Mouse (Mus musculus) midbrain, embryonic 10.5 days (tissue): Measurements from ENCODE around the gene Eva1c. TPM values are rescaled to one million over a fixed set of nuclear protein-coding genes. Genes with fewer than 3 reads are reported as not detected.
"Not testable (repeated sequence)": the region's sequence is repeated elsewhere in the genome, so short reads cannot be mapped to it uniquely, and the experiment has no call there.

ENCODE experiments used
- DNase-seq: peaks from one replicate; pipeline ENCODE4 v3.0.0-alpha.2; 2017; ENCODE audit warnings: low spot score
- H3K27ac ChIP-seq: fragments of 300-500 bp; sonication (generic); replicated peaks from 2 replicates; pipeline ENCODE4 v1.5.1; 2016; ENCODE audit warnings: mild to moderate bottlenecking
- H3K27me3 ChIP-seq: fragments of 300-500 bp; sonication (generic); 2 replicates; pipeline ENCODE4 v1.6.1; 2016; ENCODE audit warnings: low read depth, mild to moderate bottlenecking; ENCODE audit not compliant: poor library complexity, severe bottlenecking
- H3K36me3 ChIP-seq: fragments of 300-500 bp; sonication (generic); 2 replicates; pipeline ENCODE4 v1.6.1; 2016; ENCODE audit warnings: mild to moderate bottlenecking, moderate library complexity
- H3K4me1 ChIP-seq: fragments of 300-500 bp; sonication (generic); 2 replicates; pipeline ENCODE4 v1.6.1; 2016
- H3K4me3 ChIP-seq: fragments of 300-500 bp; sonication (generic); 2 replicates; pipeline ENCODE4 v1.5.1; 2016; ENCODE audit warnings: mild to moderate bottlenecking, moderate library complexity
- H3K9me3 ChIP-seq: fragments of 300-500 bp; sonication (generic); replicated peaks from 2 replicates; pipeline ENCODE4 v1.6.1; 2016; ENCODE audit warnings: mild to moderate bottlenecking
- WGBS: fragments of 180-500 bp; shearing (Covaris S2); methylation state at CpG from one replicate; pipeline ENCODE4 v1.1.7; 2016; 5-methylcytosine and 5-hydroxymethylcytosine counted together
- polyA plus RNA-seq: library from polyadenylated mRNA; unstranded; fragments of >200 nt; fragmentation: Nextera tagmentation; extraction: Ambion mirVana; gene quantifications from 2 replicates; pipeline ENCODE4 v1.2.1, GENCODE M21; 2016

Gene Eva1c
- polyA plus RNA-seq, 1 experiment from 2014 or later = 0.96 TPM

DNA sequence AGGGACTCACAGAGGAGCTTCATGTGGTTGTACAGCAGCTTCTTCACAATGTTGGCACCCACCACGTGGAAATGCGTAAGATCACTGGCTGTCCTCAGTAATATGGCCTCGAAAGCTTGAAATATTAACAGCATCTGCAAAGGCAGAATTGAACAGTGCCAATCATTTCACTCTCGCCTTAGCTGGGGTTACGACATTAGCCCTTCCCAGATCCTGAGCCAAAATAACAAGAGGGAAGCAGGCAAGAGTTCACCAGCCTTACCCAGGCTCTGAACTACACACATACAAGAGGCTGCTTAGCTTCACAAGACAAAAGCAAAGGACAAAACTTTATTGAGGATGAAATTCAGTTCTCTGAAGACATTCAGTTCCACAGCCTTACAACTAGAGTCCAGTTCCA is 22.1 kb upstream of the Eva1c start:
- H3K4me1 ChIP-seq = peaks cover 9% of the 10 kb centered on the region
- no peak overlapping the region for H3K27ac ChIP-seq
- no peak for DNase-seq
- H3K27me3 ChIP-seq = no peaks in the 10 kb centered on the region
- 94% methylated on average over 5 of the region's 5 CpGs for WGBS
- H3K36me3 ChIP-seq = peaks cover 57% of the 10 kb centered on the region
- H3K9me3 ChIP-seq = no peaks in the 10 kb centered on the region
- no peak overlapping the region for H3K4me3 ChIP-seq

DNA sequence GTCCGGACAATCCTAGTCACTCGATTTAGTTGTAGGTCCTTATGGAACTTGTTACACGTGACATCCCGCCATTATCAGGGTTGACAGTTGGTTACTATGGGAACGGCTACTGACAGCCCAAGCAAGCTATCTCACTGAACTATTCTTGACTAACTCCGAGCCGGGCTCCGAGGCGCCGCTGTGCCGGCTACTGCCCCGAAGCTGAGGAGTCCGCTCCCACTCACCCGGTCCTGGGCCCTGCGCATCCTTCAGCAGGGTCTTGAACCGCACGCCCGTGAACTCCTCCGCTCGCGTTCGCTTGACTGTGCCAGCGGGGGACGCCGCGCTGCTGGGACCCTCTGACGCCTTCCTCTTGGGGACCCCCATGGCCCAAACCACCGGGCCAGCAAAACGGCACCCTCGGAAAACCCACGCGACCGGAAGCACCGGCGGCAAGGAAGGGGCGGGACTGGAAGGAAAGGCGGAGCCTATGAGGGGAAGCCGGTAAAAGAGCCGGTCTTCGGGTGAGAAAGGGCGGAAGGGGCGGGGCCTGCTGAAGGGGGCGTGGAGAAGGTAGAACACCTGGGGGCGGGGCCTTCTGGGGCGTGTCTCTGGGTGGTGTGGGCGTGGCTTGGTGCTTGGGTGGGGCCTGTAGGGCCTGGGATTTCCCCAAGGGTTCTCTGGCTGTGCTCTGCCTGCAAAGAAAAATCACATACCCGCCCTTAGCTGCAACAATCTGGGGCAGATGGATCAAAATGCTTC is 16.4 kb upstream of the Eva1c start, which contains the start of gene Urb1:
Urb1 (minus strand) TSS at position 439 of the 741 bp plus-strand sequence.
- peak within 1 kb of the TSS; percentile 64 for H3K27ac ChIP-seq
- DNase-seq = peak; percentile 100
- H3K36me3 ChIP-seq = peaks cover 6% of the 10 kb centered on the region
- peaks cover 20% of the 10 kb centered on the region for H3K4me1 ChIP-seq
- peak within 1 kb of the TSS; percentile 70 for H3K4me3 ChIP-seq
- WGBS = under 1% methylated on average over 47 of the region's 47 CpGs
- no peaks in the 10 kb centered on the region; the same call in 1 of the 2 replicates for H3K27me3 ChIP-seq
- no peaks in the 10 kb centered on the region for H3K9me3 ChIP-seq

DNA sequence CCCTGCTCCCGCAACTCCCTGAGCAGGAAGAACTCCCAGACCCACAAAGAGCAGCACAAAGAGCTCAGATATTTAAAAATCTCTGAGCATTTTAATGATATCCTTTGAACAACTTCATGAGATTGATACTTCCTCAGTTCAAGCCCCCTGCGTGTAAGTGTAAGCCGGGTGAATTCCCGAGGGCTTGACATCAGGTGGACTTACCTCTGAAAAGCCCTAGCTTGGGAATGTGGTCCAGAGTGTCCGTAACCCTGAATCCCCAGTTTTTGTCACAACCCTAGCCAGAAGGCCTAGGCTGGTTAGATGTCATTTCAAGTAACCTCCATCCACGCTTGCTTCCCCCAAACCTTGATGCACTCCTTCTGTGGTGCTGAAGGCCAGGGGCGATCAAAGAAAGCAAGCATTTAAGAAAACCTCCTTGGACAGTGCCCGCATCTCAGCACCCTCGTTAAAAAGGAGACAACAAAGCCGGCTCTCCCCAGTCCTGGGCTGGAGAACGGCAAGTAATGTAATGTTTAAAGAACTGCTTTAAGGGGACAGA is 15.7 kb upstream of the Eva1c start:
- Histone ChIP-seq H3K9me3 (no peaks in the 10 kb centered on the region), H3K27me3 (no peaks in the 10 kb centered on the region; the same call in 1 of the 2 replicates), H3K4me3 (peak overlapping the region; percentile 70), H3K36me3 (no peaks in the 10 kb centered on the region; the same call in 1 of the 2 replicates), H3K27ac (peak overlapping the region; percentile 64), H3K4me1 (peaks cover 20% of the 10 kb centered on the region)
- DNase-seq = no peak
- WGBS = 57% methylated on average over 11 of the region's 11 CpGs

DNA sequence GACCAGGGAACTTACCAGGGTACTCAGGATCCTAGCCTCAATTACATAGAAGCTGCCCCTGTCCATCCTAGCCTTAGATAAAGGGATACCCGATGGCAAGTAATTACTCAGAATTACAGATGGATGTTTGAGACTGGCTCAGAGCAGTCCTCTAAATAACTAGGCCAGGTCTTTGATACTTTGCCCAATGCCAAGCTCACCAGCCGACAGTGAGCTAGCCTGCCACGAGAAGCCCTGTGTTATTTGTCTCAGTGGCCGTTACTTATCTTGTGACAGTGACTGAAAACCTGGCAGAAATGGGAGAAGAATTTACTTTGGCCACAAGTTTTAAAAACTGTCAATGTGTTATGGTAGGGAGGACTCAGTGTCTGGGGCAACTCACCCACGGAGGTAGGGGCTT is 14.4 kb upstream of the Eva1c start:
- no peaks in the 10 kb centered on the region; the same call in 1 of the 2 replicates for H3K27me3 ChIP-seq
- no peaks in the 10 kb centered on the region for H3K36me3 ChIP-seq
- H3K9me3 ChIP-seq = no peaks in the 10 kb centered on the region
- no peak for DNase-seq
- H3K4me3 ChIP-seq = no peak overlapping the region
- H3K4me1 ChIP-seq = peaks cover 20% of the 10 kb centered on the region
- 83% methylated on average over 5 of the region's 5 CpGs for WGBS
- no peak overlapping the region for H3K27ac ChIP-seq

DNA sequence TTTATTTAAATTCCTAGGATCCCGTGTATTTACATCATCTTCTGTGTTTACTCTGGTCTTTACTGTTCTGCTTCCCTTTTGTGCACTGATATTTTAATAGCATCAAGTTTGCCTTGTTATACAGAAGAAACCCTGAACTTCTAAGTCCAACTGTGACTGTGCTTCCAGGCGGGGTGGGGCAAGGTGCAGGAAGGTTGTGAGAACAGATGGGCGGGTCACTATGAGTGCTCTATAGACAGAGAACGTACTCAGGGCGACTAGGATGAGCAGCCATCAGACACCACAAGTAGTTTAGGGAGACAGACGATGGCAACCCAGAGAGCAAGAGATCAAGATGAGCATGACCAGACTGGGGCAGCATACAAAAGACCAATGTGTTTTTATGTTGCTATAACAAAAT is 6.2 kb upstream of the Eva1c start:
- no peaks in the 10 kb centered on the region for H3K4me1 ChIP-seq
- no peaks in the 10 kb centered on the region for H3K36me3 ChIP-seq
- no peak overlapping the region for H3K27ac ChIP-seq
- DNase-seq = no peak
- WGBS = 87% methylated on average over 6 of the region's 6 CpGs
- no peaks in the 10 kb centered on the region for H3K27me3 ChIP-seq
- no peak overlapping the region for H3K4me3 ChIP-seq
- no peaks in the 10 kb centered on the region for H3K9me3 ChIP-seq

DNA sequence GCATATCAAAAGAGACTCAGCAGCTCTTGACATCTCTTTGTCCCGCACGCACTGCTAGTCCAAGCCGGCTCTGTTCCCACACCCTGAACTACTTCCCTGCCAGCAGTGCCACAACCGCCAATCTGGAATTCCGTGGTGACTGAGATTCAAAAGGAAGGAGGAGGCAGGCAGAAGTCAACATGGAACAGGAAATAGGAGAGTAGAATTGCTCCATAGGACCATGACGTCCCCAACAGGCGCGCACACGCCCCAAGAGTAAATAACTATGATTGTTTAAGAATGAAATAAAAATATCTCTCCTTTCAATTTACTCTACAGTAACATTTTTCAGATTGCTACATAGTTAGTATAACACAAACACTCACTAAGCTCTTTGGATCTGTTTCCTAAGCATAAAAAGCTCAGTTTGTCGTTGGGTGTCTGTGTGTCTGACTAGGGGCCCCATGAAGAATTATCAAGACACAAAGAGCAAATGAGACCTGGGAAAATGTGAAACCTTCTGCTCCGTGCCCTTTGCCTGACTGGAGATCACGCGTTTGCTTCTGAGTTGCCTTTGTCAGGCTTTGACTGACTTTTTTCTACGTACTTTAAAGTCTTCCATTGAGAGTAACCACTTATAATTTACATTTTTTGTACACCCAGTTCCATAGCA is 5.3 kb upstream of the Eva1c start:
- no peak overlapping the region for H3K27ac ChIP-seq
- no peaks in the 10 kb centered on the region for H3K36me3 ChIP-seq
- no peak overlapping the region for H3K4me3 ChIP-seq
- H3K9me3 ChIP-seq = no peaks in the 10 kb centered on the region
- no peaks in the 10 kb centered on the region for H3K4me1 ChIP-seq
- WGBS = 90% methylated on average over 14 of the region's 14 CpGs
- 0 out of 2 replicates have a peak, but pooled peaks cover 5% of the 10 kb centered on the region for H3K27me3 ChIP-seq
- no peak for DNase-seq

DNA sequence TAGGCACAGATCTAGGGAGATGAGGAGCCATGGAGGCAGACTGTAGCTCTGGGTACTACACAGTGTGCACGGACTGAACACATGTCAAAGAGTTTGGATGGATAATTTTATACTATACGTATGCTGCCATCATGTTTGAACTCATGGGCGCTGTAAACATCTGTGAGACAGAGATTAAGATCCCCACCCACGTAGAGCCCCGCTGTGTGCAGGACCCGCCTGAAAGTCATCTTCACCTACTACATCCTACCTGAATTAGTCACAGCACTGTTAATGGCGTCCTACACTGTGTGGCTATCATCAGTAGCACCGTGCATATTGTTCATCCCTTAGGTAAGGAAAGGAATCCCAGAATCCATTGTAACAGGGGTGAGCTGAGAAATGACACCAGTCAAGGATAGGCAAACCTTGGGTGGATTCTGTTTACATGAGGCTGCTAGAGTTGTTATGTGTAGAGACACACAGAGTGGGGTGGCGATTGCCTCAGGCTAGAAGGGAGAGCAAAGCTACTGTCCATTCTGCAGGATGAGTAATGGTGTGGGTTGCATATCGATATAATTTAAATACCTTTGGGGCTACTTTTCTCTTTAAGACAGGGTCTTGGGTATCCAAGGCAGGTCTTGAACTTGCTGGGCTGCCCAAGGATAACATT is 4.1 kb upstream of the Eva1c start:
- Histone ChIP-seq H3K4me1 (no peaks in the 10 kb centered on the region), H3K9me3 (no peaks in the 10 kb centered on the region), H3K27ac (no peak overlapping the region), H3K4me3 (no peak overlapping the region), H3K27me3 (peaks cover 6% of the 10 kb centered on the region; the same call in 1 of the 2 replicates), H3K36me3 (no peaks in the 10 kb centered on the region)
- no peak for DNase-seq
- 92% methylated on average over 10 of the region's 10 CpGs for WGBS

DNA sequence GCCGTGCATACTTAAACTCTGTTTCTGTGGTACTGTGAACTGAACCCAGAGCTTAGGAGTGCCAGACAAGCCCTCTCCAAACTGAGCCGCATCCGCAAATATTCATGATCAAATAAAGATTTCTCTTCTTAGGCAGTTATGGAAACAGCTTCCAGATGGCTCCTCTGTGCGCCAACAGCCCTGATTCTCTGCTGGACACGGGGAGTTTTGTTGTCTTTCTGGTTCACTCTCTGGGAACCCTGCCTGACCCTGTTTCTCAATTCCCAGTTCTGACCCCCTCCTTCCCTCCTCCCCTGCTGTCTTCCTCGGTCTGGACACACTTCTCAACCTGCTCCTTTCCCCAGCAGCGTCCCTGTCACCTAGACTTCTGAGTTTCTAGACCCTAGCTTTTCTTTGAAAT is 3.5 kb upstream of the Eva1c start:
- no peaks in the 10 kb centered on the region for H3K4me1 ChIP-seq
- H3K4me3 ChIP-seq = no peak overlapping the region
- H3K27me3 ChIP-seq = peaks cover 12% of the 10 kb centered on the region
- no peak for DNase-seq
- no peaks in the 10 kb centered on the region for H3K36me3 ChIP-seq
- WGBS = 74% methylated on average over 7 of the region's 7 CpGs
- no peak overlapping the region for H3K27ac ChIP-seq
- no peaks in the 10 kb centered on the region for H3K9me3 ChIP-seq

DNA sequence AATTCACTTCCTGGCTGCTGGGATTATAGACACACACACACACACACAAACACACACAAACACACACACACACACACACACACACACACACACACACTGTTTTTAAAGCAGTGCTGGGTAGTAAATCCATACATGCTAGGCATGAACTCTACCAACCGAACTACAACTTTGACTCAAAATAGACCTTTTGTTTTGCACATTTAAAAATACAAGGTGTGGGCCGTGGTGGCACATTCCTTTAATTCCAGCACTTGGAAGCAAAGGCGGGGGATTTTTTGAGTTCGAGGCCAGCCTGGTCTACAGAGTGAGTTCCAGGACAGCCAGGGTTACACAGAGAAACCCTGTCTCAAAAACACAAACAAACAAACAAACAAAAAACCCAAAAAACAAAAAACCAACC is 2.5 kb upstream of the Eva1c start:
- not testable (repeated sequence) for H3K27ac ChIP-seq, H3K4me3 ChIP-seq, H3K36me3 ChIP-seq, DNase-seq, H3K9me3 ChIP-seq, H3K4me1 ChIP-seq
- peaks cover 22% of the 10 kb centered on the region for H3K27me3 ChIP-seq
- 77% methylated on average over 4 of the region's 4 CpGs for WGBS

DNA sequence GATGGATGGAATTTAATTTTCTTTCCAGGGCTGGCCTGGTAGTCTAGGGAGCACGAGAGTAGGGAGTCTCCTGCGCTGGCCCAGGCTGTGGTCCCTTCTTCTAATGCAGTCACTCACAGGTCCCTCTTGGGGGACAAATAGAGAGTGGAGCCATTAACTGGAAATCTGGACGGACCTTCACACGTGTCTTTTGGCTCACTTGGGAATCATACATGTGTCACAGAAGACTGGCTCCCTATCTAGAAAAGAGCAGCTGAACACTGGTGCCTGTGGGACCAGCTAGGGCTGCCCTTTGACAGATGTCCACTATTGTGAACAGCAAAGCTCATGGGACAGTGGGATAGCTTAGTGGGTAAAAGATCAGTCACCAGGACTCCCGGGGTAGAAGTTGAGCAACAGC is 478 bp upstream of the Eva1c start:
- WGBS = 84% methylated on average over 5 of the region's 5 CpGs
- Histone ChIP-seq H3K4me3 (no peak overlapping the region), H3K27me3 (peaks cover 42% of the 10 kb centered on the region), H3K27ac (no peak overlapping the region), H3K9me3 (no peaks in the 10 kb centered on the region), H3K4me1 (peaks cover 17% of the 10 kb centered on the region), H3K36me3 (no peaks in the 10 kb centered on the region)
- no peak for DNase-seq

DNA sequence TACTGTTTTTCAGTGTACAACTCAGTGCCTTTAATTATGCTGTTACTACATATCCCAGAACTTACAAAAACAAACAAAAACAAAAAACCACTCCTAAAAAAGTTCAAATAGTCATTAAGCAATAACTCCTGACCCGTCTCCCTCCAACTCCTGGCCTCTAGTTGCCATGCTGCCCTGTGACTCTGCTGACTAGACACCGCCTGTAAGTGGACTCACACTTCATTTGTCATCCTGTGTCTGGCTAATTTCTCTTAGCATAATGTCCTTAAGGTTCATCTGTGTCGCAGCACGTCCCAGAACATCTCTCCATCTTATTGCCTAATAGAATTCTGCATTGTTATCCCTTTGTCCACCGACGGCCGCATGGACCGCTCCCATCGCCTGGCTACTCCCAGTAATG is 979 bp downstream of the Eva1c start:
- H3K36me3 ChIP-seq = no peaks in the 10 kb centered on the region
- H3K27ac ChIP-seq = no peak overlapping the region
- DNase-seq = no peak
- H3K4me1 ChIP-seq = peaks cover 32% of the 10 kb centered on the region
- H3K4me3 ChIP-seq = no peak overlapping the region
- no peaks in the 10 kb centered on the region for H3K9me3 ChIP-seq
- peaks cover 57% of the 10 kb centered on the region for H3K27me3 ChIP-seq
- WGBS = 87% methylated on average over 9 of the region's 9 CpGs

DNA sequence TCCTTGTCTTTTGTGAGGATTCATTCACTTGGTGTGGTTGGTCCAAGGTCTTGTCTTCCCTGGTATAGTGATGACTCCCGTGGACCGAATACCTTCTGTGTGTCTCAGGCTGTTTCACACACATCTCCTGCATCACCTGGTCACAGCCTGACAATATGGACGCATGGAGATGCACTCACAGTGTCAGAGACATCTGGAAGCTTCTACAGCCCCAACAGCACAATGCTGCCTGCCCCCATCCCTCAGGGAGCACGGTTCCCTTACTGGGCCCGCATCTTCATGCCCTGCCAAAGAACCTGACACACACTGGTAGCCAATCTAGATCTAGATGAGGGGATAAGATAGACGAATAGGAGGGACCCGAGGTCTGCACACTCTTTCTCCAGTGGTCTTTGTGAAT is 2.6 kb downstream of the Eva1c start:
- WGBS = 83% methylated on average over 7 of the region's 7 CpGs
- Histone ChIP-seq H3K9me3 (no peaks in the 10 kb centered on the region), H3K4me3 (0 out of 2 replicates have a peak overlapping the region, but pooled peaks have one; percentile 65), H3K27me3 (peaks cover 73% of the 10 kb centered on the region), H3K4me1 (peaks cover 47% of the 10 kb centered on the region), H3K36me3 (no peaks in the 10 kb centered on the region), H3K27ac (no peak overlapping the region)
- DNase-seq = no peak
